Mouse (Mus musculus): Measurements from ENCODE around the gene Gm20518. TPM values are rescaled to one million over a fixed set of nuclear protein-coding genes. Genes with fewer than 3 reads are reported as not detected.

Gene Gm20518
- polyA plus RNA-seq, 2 experiments = 0.25 TPM; not detected in 1

GRCm38 (mm10) chr16:17898462-17898861 lies 7.0 kb upstream of the Gm20518 start, which contains the start of the genes Dgcr2 and Tssk2:
Dgcr2 (minus strand) TSS chr16:17898562.
Tssk2 (plus strand) TSS chr16:17898637.
- 81% methylated on average over 14 of the region's 14 CpGs for WGBS (ENCODE audit: insufficient replicate concordance)
- DNase-seq (ENCODE audit: low read depth in 3 of 3, low spot score in 3 of 3) (no peak), ATAC-seq (ENCODE audit: insufficient read depth) (no peak)
- Histone ChIP-seq H3K27ac (no peak within 1 kb of the TSS), H3K4me1 (replicated peaks; ENCODE audit: control insufficient read depth in 2 of 2, insufficient read depth in 2 of 2, low read length in 1 of 2) (no peaks in the 10 kb centered on the region), H3K36me3 (replicated peaks; ENCODE audit: control insufficient read depth, insufficient read depth, low read depth) (peaks cover 7% of the 10 kb centered on the region), H3K4me2 (ENCODE audit: low read depth) (no peak within 1 kb of the TSS), H3K4me3 (ENCODE audit: insufficient read depth in 1 of 2, low read depth in 2 of 2, low read length in 2 of 2) (no peak within 1 kb of the TSS), H3K9me3 (ENCODE audit: control insufficient read depth, low read length) (no peaks in the 10 kb centered on the region), H3K9ac (replicated peaks) (no peak within 1 kb of the TSS), H3K27me3 (ENCODE audit: control insufficient read depth, insufficient read depth, low read length) (no peaks in the 10 kb centered on the region)
- no peak for TF ChIP-seq EP300 (IDR thresholded peaks at IDR 0.05; ENCODE audit: low read depth)
- no peak for TF ChIP-seq CTCF (IDR thresholded peaks at IDR 0.05; ENCODE audit: low read depth)

GRCm38 (mm10) chr16:17896091-17896490 lies 4.6 kb upstream of the Gm20518 start:
- H3K4me2 ChIP-seq (ENCODE audit: low read depth) = no peak overlapping the region
- TF ChIP-seq CTCF (IDR thresholded peaks at IDR 0.05; ENCODE audit: low read depth) = no peak
- no peak for TF ChIP-seq EP300 (IDR thresholded peaks at IDR 0.05; ENCODE audit: low read depth)
- H3K27ac ChIP-seq = no peak overlapping the region
- H3K36me3 ChIP-seq (replicated peaks; ENCODE audit: control insufficient read depth, insufficient read depth, low read depth) = no peaks in the 10 kb centered on the region
- H3K27me3 ChIP-seq (ENCODE audit: control insufficient read depth, insufficient read depth, low read length) = no peaks in the 10 kb centered on the region
- H3K4me1 ChIP-seq (replicated peaks; ENCODE audit: control insufficient read depth in 2 of 2, insufficient read depth in 2 of 2, low read length in 1 of 2) = peaks cover 0 to 6% of the 10 kb centered on the region in 2 experiments; a peak in 2 of 4 replicates
- no peak overlapping the region for H3K4me3 ChIP-seq (ENCODE audit: insufficient read depth in 1 of 2, low read depth in 2 of 2, low read length in 2 of 2)
- no peak for ATAC-seq (ENCODE audit: insufficient read depth)
- H3K9ac ChIP-seq (replicated peaks) = no peak overlapping the region
- H3K9me3 ChIP-seq (ENCODE audit: control insufficient read depth, low read length) = no peaks in the 10 kb centered on the region
- no peak for DNase-seq (ENCODE audit: low read depth in 3 of 3, low spot score in 3 of 3)

- no peak for DNase-seq (ENCODE audit: low read depth in 3 of 3, low spot score in 3 of 3)
- H3K36me3 ChIP-seq (replicated peaks; ENCODE audit: control insufficient read depth, insufficient read depth, low read depth) = no peaks in the 10 kb centered on the region
- H3K4me3 ChIP-seq (ENCODE audit: insufficient read depth in 1 of 2, low read depth in 2 of 2, low read length in 2 of 2) = no peak within 1 kb of the TSS
- peaks cover 7 to 18% of the 10 kb centered on the region in 2 experiments for H3K4me1 ChIP-seq (replicated peaks; ENCODE audit: control insufficient read depth in 2 of 2, insufficient read depth in 2 of 2, low read length in 1 of 2)
- no peak for ATAC-seq (ENCODE audit: insufficient read depth)
- no peak within 1 kb of the TSS for H3K27ac ChIP-seq
- 65% methylated on average over 2 of the region's 2 CpGs for WGBS (ENCODE audit: insufficient replicate concordance)
- H3K9ac ChIP-seq (replicated peaks) = no peak within 1 kb of the TSS
- H3K4me2 ChIP-seq (ENCODE audit: low read depth) = no peak within 1 kb of the TSS
- H3K27me3 ChIP-seq (ENCODE audit: control insufficient read depth, insufficient read depth, low read length) = no peaks in the 10 kb centered on the region
- H3K9me3 ChIP-seq (ENCODE audit: control insufficient read depth, low read length) = no peaks in the 10 kb centered on the region
- TF ChIP-seq EP300 (IDR thresholded peaks at IDR 0.05; ENCODE audit: low read depth) (no peak), CTCF (IDR thresholded peaks at IDR 0.05; ENCODE audit: low read depth) (no peak)
Measured at GRCm38 (mm10) chr16:17893923-17894322, 2.5 kb upstream of the Gm20518 start, which contains the start of gene Tssk1. Tssk1 (plus strand) TSS chr16:17894223.

- TF ChIP-seq EP300 (IDR thresholded peaks at IDR 0.05; ENCODE audit: low read depth) = no peak
- no peak for TF ChIP-seq CTCF (IDR thresholded peaks at IDR 0.05; ENCODE audit: low read depth)
- no peaks in the 10 kb centered on the region for H3K27me3 ChIP-seq (ENCODE audit: control insufficient read depth, insufficient read depth, low read length)
- H3K36me3 ChIP-seq (replicated peaks; ENCODE audit: control insufficient read depth, insufficient read depth, low read depth) = no peaks in the 10 kb centered on the region
- no peak overlapping the region for H3K4me2 ChIP-seq (ENCODE audit: low read depth)
- no peak overlapping the region for H3K27ac ChIP-seq
- H3K4me3 ChIP-seq (ENCODE audit: insufficient read depth in 1 of 2, low read depth in 2 of 2, low read length in 2 of 2) = no peak overlapping the region
- DNase-seq (ENCODE audit: low read depth in 3 of 3, low spot score in 3 of 3) = no peak
- 48% methylated on average over 3 of the region's 3 CpGs for WGBS (ENCODE audit: insufficient replicate concordance)
- H3K9ac ChIP-seq (replicated peaks) = no peak overlapping the region
- H3K4me1 ChIP-seq (replicated peaks; ENCODE audit: control insufficient read depth in 2 of 2, insufficient read depth in 2 of 2, low read length in 1 of 2) = peaks cover 7 to 18% of the 10 kb centered on the region in 2 experiments
- no peak for ATAC-seq (ENCODE audit: insufficient read depth)
- H3K9me3 ChIP-seq (ENCODE audit: control insufficient read depth, low read length) = no peaks in the 10 kb centered on the region
Measured at GRCm38 (mm10) chr16:17892606-17893005, 1.1 kb upstream of the Gm20518 start.

GRCm38 (mm10) chr16:17890917-17891566 lies 429 bp downstream of the Gm20518 start:
- peaks cover 7 to 19% of the 10 kb centered on the region in 2 experiments for H3K4me1 ChIP-seq (replicated peaks; ENCODE audit: control insufficient read depth in 2 of 2, insufficient read depth in 2 of 2, low read length in 1 of 2)
- H3K4me2 ChIP-seq (ENCODE audit: low read depth) = peak overlapping the region; percentile 90
- H3K27me3 ChIP-seq (ENCODE audit: control insufficient read depth, insufficient read depth, low read length) = no peaks in the 10 kb centered on the region
- DNase-seq (ENCODE audit: low read depth in 3 of 3, low spot score in 3 of 3) = peak; percentile 46 to 53 (median 52)
- ATAC-seq (ENCODE audit: insufficient read depth) = peak; percentile 63
- no peaks in the 10 kb centered on the region for H3K36me3 ChIP-seq (replicated peaks; ENCODE audit: control insufficient read depth, insufficient read depth, low read depth)
- H3K9ac ChIP-seq (replicated peaks) = peak overlapping the region; percentile 97
- peak overlapping the region; percentile 81 for H3K27ac ChIP-seq
- peak overlapping the region; percentile 86 to 100 for H3K4me3 ChIP-seq (ENCODE audit: insufficient read depth in 1 of 2, low read depth in 2 of 2, low read length in 2 of 2)
- WGBS (ENCODE audit: insufficient replicate concordance) = under 1% methylated on average over 44 of the region's 44 CpGs
- H3K9me3 ChIP-seq (ENCODE audit: control insufficient read depth, low read length) = no peaks in the 10 kb centered on the region
- TF ChIP-seq CTCF (IDR thresholded peaks at IDR 0.05; ENCODE audit: low read depth) = no peak
- no peak for TF ChIP-seq EP300 (IDR thresholded peaks at IDR 0.05; ENCODE audit: low read depth)

All from liver, embryonic 14.5 days (tissue).